In genomic region chr6:89006997-89007396, GRCm38 (mm10) we compare ENCODE assay signal across 12 mouse cellular contexts.
DNase-seq lines count a peak whose midpoint lies in the region; ATAC-seq and TF ChIP-seq lines count a peak whose summit lies in the region.
"Had no signal": no experiment of that assay in that cellular context is flagged by ENCODE, and none has a peak within 500 bp of the region (broad histone marks: within the 10 kb centered on the region; RNA-seq: fewer than 3 reads in every experiment).

No protein-coding gene starts in this region.

- TF ChIP-seq CTCF in CH12.LX (conservative IDR thresholded peaks at IDR 0.05 in 1 of 2, IDR thresholded peaks at IDR 0.05 in 1 of 2; ENCODE audit: low read depth in 2 of 2, low read length in 2 of 2): no peak
- no peak for TF ChIP-seq CTCF in embryonic fibroblast, embryonic 13.5 days (IDR thresholded peaks at IDR 0.05; ENCODE audit: borderline replicate concordance, insufficient read depth, low read length)
- TF ChIP-seq CTCF in liver, postnatal 0 days (IDR thresholded peaks at IDR 0.05; ENCODE audit: low read depth): no peak

- no peaks in the 10 kb centered on the region for H3K79me2 ChIP-seq in CH12.LX (replicated peaks; ENCODE audit: control insufficient read depth, extremely low read depth, insufficient read depth, poor library complexity, severe bottlenecking)

- no peak for TF ChIP-seq RAD21 in CH12.LX (IDR thresholded peaks at IDR 0.05; ENCODE audit: low read depth, low read length)

- no peak overlapping the region for H3K9ac ChIP-seq in CH12.LX (ENCODE audit: insufficient read depth, low read depth)
- H3K9ac ChIP-seq in limb, embryonic 13.5 days: no peak overlapping the region
- no peak overlapping the region for H3K9ac ChIP-seq in liver, postnatal 0 days (replicated peaks)
- H3K9ac ChIP-seq: lung, embryonic 15.5 days had no signal

- H3K36me3 ChIP-seq in CH12.LX (replicated peaks in 1 of 2; ENCODE audit: control insufficient read depth in 1 of 2, insufficient read depth in 1 of 2, low read length in 1 of 2): no peaks in the 10 kb centered on the region
- no peaks in the 10 kb centered on the region for H3K36me3 ChIP-seq in limb, embryonic 13.5 days
- H3K36me3 ChIP-seq in liver, postnatal 0 days (replicated peaks; ENCODE audit: insufficient read depth, low read length): no peaks in the 10 kb centered on the region
- H3K36me3 ChIP-seq: lung, embryonic 15.5 days had no signal

- in situ Hi-C loops in CH12.LX (cut with MboI; ENCODE audit: low pct_ligation_motif_present, low pct_unique_long_range_greater_than_20kb, low sequenced_read_pairs): loop anchor here (10.0 kb wide), 1 partner anchor 72 kb away; no protein-coding TSS in a partner anchor

- H3K4me1 ChIP-seq in CH12.LX (ENCODE audit: control insufficient read depth in 1 of 2, insufficient read depth in 2 of 2): peaks cover 15 to 33% of the 10 kb centered on the region in 2 experiments; a peak in 3 of 4 replicates
- 0 out of 2 replicates have a peak, but pooled peaks cover 8% of the 10 kb centered on the region for H3K4me1 ChIP-seq in embryonic fibroblast, embryonic 13.5 days (ENCODE audit: control insufficient read depth, insufficient read depth, low read length)
- H3K4me1 ChIP-seq in limb, embryonic 13.5 days: peaks cover 21% of the 10 kb centered on the region
- H3K4me1 ChIP-seq in liver, postnatal 0 days (ENCODE audit: insufficient read depth): 0 out of 2 replicates have a peak, but pooled peaks cover 7% of the 10 kb centered on the region

- no peak overlapping the region for H3K4me3 ChIP-seq in CH12.LX (replicated peaks in 1 of 3; ENCODE audit: low read depth in 2 of 3, low read length in 2 of 3, poor library complexity in 1 of 3)
- no peak overlapping the region for H3K4me3 ChIP-seq in embryonic fibroblast, embryonic 13.5 days (ENCODE audit: insufficient read depth, low read length)
- H3K4me3 ChIP-seq in limb, embryonic 13.5 days: no peak overlapping the region
- no peak overlapping the region for H3K4me3 ChIP-seq in liver, postnatal 0 days (ENCODE audit: low read depth, low read length)
- H3K4me3 ChIP-seq: heart, adult 2 months; lung, embryonic 15.5 days had no signal

- H3K27ac ChIP-seq in CH12.LX (ENCODE audit: insufficient read depth, low read depth): no peak overlapping the region
- peak overlapping the region; percentile 4; the same call in 1 of the 2 replicates for H3K27ac ChIP-seq in embryonic fibroblast, embryonic 13.5 days (ENCODE audit: insufficient read depth, low read length)
- no peak overlapping the region for H3K27ac ChIP-seq in limb, embryonic 13.5 days
- no peak overlapping the region for H3K27ac ChIP-seq in liver, postnatal 0 days (ENCODE audit: low read depth)
- H3K27ac ChIP-seq: heart, adult 2 months; lung, embryonic 15.5 days had no signal

- no peaks in the 10 kb centered on the region for H3K27me3 ChIP-seq in CH12.LX (replicated peaks)
- no peaks in the 10 kb centered on the region for H3K27me3 ChIP-seq in limb, embryonic 13.5 days
- no peaks in the 10 kb centered on the region for H3K27me3 ChIP-seq in liver, postnatal 0 days (ENCODE audit: insufficient read depth, low read length)
- H3K27me3 ChIP-seq: lung, embryonic 15.5 days had no signal

- peak; percentile 23 to 34 for DNase-seq in B cell, adult 2 months
- DNase-seq in CH12.LX (ENCODE audit: extremely low read depth): no peak
- no peak for DNase-seq in liver, postnatal 0 days
- DNase-seq in natural killer cell, adult 2 months (ENCODE audit: low spot score in 2 of 2): no peak
- no peak for DNase-seq in adrenal gland, postnatal 25 days
- DNase-seq: cerebellum, adult 9-10 months; heart, adult 2 months; layer of hippocampus, adult 9-11 months; thymus, adult 18-20 months had no signal

- dilution Hi-C loops in CH12.LX (cut with MboI; ENCODE audit: extremely low pct_ligation_motif_present, extremely low pct_unique_long_range_greater_than_20kb, low sequenced_read_pairs): no loop called here

- ATAC-seq in limb, embryonic 13.5 days (ENCODE audit: low FRiP score, low read depth): no peak
- no peak for ATAC-seq in liver, postnatal 0 days

- no peak for TF ChIP-seq POLR2A in CH12.LX (IDR thresholded peaks at IDR 0.05; ENCODE audit: low read depth, low read length)
- no peak for TF ChIP-seq POLR2A in embryonic fibroblast, embryonic 13.5 days (IDR thresholded peaks at IDR 0.05; ENCODE audit: low read depth, low read length)

- TF ChIP-seq EP300 in CH12.LX (IDR thresholded peaks at IDR 0.05; ENCODE audit: low read length): no peak
- no peak for TF ChIP-seq EP300 in liver, postnatal 0 days (IDR thresholded peaks at IDR 0.05; ENCODE audit: low read depth)

- no peak overlapping the region; the same call in 1 of the 2 replicates for H3K4me2 ChIP-seq in CH12.LX (ENCODE audit: insufficient read depth, low read depth, poor library complexity, severe bottlenecking)
- H3K4me2 ChIP-seq in limb, embryonic 13.5 days (replicated peaks): peak overlapping the region; percentile 23; the same call in 1 of the 2 replicates
- no peak overlapping the region for H3K4me2 ChIP-seq in liver, postnatal 0 days (ENCODE audit: low read depth, low read length)
- H3K4me2 ChIP-seq: lung, embryonic 15.5 days had no signal

- WGBS in limb, embryonic 13.5 days: 46% methylated on average over 17 of the region's 17 CpGs
- WGBS in liver, postnatal 0 days (ENCODE audit: insufficient replicate concordance): 46% methylated on average over 17 of the region's 17 CpGs

- H3K9me3 ChIP-seq in CH12.LX (replicated peaks; ENCODE audit: low read length): no peaks in the 10 kb centered on the region
- H3K9me3 ChIP-seq in limb, embryonic 13.5 days: no peaks in the 10 kb centered on the region
- H3K9me3 ChIP-seq in liver, postnatal 0 days (ENCODE audit: low read length): no peaks in the 10 kb centered on the region
- H3K9me3 ChIP-seq: lung, embryonic 15.5 days had no signal

TF ChIP-seq in CH12.LX, 34 proteins besides CTCF, POLR2A, EP300 and RAD21:
- TF ChIP-seq ETS1 (conservative IDR thresholded peaks at IDR 0.05; ENCODE audit: low read depth, low read length): 0 out of 2 replicates have a peak, but pooled peaks have one; percentile 28
- no peak for TF ChIP-seq MAX (IDR thresholded peaks at IDR 0.05; ENCODE audit: low read length)
- no peak for TF ChIP-seq JUN (IDR thresholded peaks at IDR 0.05; ENCODE audit: insufficient read depth, low read depth, low read length)
- no peak for TF ChIP-seq POLR2AphosphoS2 (IDR thresholded peaks at IDR 0.05; ENCODE audit: low read depth, low read length)
- TF ChIP-seq CHD1 (IDR thresholded peaks at IDR 0.05; ENCODE audit: low read depth, low read length): no peak
- TF ChIP-seq MXI1 (IDR thresholded peaks at IDR 0.05; ENCODE audit: low read depth, low read length): no peak
- no peak for TF ChIP-seq UBTF (IDR thresholded peaks at IDR 0.05; ENCODE audit: low read depth, low read length)
- peak; percentile 58; the same call in 1 of the 2 replicates for TF ChIP-seq CHD2 (IDR thresholded peaks at IDR 0.05; ENCODE audit: low read length)
- TF ChIP-seq ZNF384 (IDR thresholded peaks at IDR 0.05; ENCODE audit: low read depth, low read length): no peak
- TF ChIP-seq TCF12 (IDR thresholded peaks at IDR 0.05; ENCODE audit: low read depth, low read length): 0 out of 2 replicates have a peak, but pooled peaks have one; percentile 29
- no peak for TF ChIP-seq KAT2A (IDR thresholded peaks at IDR 0.05; ENCODE audit: insufficient replicate concordance, low read length)
- no peak for TF ChIP-seq MEF2A (IDR thresholded peaks at IDR 0.05; ENCODE audit: borderline replicate concordance, low read depth, low read length)
- TF ChIP-seq ZC3H11A (IDR thresholded peaks at IDR 0.05; ENCODE audit: low read depth, low read length): no peak
- TF ChIP-seq RCOR1 (conservative IDR thresholded peaks at IDR 0.05; ENCODE audit: low read depth, low read length): no peak
- TF ChIP-seq JUND (conservative IDR thresholded peaks at IDR 0.05; ENCODE audit: low read depth, low read length): no peak
- TF ChIP-seq NELFE (IDR thresholded peaks at IDR 0.05; ENCODE audit: low read depth, low read length): no peak
- peak; percentile 19; the same call in 1 of the 2 replicates for TF ChIP-seq IRF4 (IDR thresholded peaks at IDR 0.05; ENCODE audit: low read depth, low read length)
- TF ChIP-seq SIN3A (IDR thresholded peaks at IDR 0.05; ENCODE audit: low read length): no peak
- TF ChIP-seq ZMIZ1 (IDR thresholded peaks at IDR 0.05; ENCODE audit: low read depth, low read length): no peak
- TF ChIP-seq TBP (conservative IDR thresholded peaks at IDR 0.05; ENCODE audit: low read depth, low read length): no peak
- no peak for TF ChIP-seq MYC (IDR thresholded peaks at IDR 0.05; ENCODE audit: low read depth, low read length)
- TF ChIP-seq SMC3 (IDR thresholded peaks at IDR 0.05; ENCODE audit: low read depth, low read length): no peak
- TF ChIP-seq E2F4 (IDR thresholded peaks at IDR 0.05; ENCODE audit: insufficient replicate concordance, low read depth, low read length): no peak
- peak; percentile 29; the same call in 1 of the 2 replicates for TF ChIP-seq BHLHE40 (IDR thresholded peaks at IDR 0.05; ENCODE audit: low read depth, low read length)
- TF ChIP-seq USF1 (IDR thresholded peaks at IDR 0.05; ENCODE audit: low read depth, low read length): no peak
- TF ChIP-seq HCFC1 (IDR thresholded peaks at IDR 0.05; ENCODE audit: low read depth, low read length): no peak
- no peak for TF ChIP-seq USF2 (conservative IDR thresholded peaks at IDR 0.05; ENCODE audit: low read depth, low read length)
- TF ChIP-seq ZKSCAN1 (IDR thresholded peaks at IDR 0.05; ENCODE audit: borderline replicate concordance, low read depth, low read length): no peak
- TF ChIP-seq MAZ (IDR thresholded peaks at IDR 0.05; ENCODE audit: low read depth, low read length): no peak
- peak; percentile 61; the same call in 1 of the 2 replicates for TF ChIP-seq ELF1 (IDR thresholded peaks at IDR 0.05; ENCODE audit: low read depth, low read length)
- TF ChIP-seq MAFK (IDR thresholded peaks at IDR 0.05; ENCODE audit: insufficient replicate concordance, low read length): no peak
- TF ChIP-seq GABPA (IDR thresholded peaks at IDR 0.05; ENCODE audit: insufficient replicate concordance, low read depth, low read length): no peak
- no peak for TF ChIP-seq NRF1 (IDR thresholded peaks at IDR 0.05; ENCODE audit: low read depth, low read length)
- no peak for TF ChIP-seq PAX5 (IDR thresholded peaks at IDR 0.05; ENCODE audit: low read length)

Comparison
In these comparisons a context has a peak if more than half of its experiments do, and no peak if none do; other contexts are left out.
1. DNase-seq: peak in B cell, adult 2 months (2 of 2); none in CH12.LX (single experiment), liver, postnatal 0 days (single experiment), natural killer cell, adult 2 months (0 of 2) and adrenal gland, postnatal 25 days (single experiment).